In genomic region chr8:109778993-109779421, GRCm38 (mm10) we compare ENCODE assay signal across 8 mouse cellular contexts. TPM values are rescaled to one million over a fixed set of nuclear protein-coding genes. Genes with fewer than 3 reads are reported as not detected.
A peak's percentile ranks its signal among the peaks of the same experiment; 100 is the strongest.
DNase-seq lines count a peak whose midpoint lies in the region; ATAC-seq and TF ChIP-seq lines count a peak whose summit lies in the region.

No protein-coding gene starts in this region.

- peak in 1 of 2 experiments; percentile 16 for DNase-seq in left cerebral cortex, adult 2 months (ENCODE audit: extremely low spot score in 1 of 2, low spot score in 2 of 2)
- DNase-seq in left cerebral cortex, postnatal 10 days (ENCODE audit: extremely low spot score in 1 of 2, low spot score in 2 of 2) = no peak
- peak; percentile 45 for DNase-seq in embryonic facial prominence, embryonic 14.5 days (ENCODE audit: low spot score)
- DNase-seq in hindbrain, embryonic 14.5 days (ENCODE audit: low spot score) = peak; percentile 29
- peak; percentile 52 for DNase-seq in liver, embryonic 13.5 days
- no peak for DNase-seq in yolk sac, embryonic 10.5 days (ENCODE audit: low spot score)

- peak overlapping the region; percentile 97 for H3K9ac ChIP-seq in embryonic facial prominence, embryonic 14.5 days (ENCODE audit: low read depth, low read length)
- peak overlapping the region; percentile 98 for H3K9ac ChIP-seq in hindbrain, embryonic 14.5 days
- H3K9ac ChIP-seq in liver, embryonic 13.5 days = peak overlapping the region; percentile 97
- H3K9ac ChIP-seq in neural tube, embryonic 15.5 days (replicated peaks) = peak overlapping the region; percentile 98

- ATAC-seq in activated CD4-positive, CD25-positive, alpha-beta regulatory T cell, adult 4 months = peak; percentile 17
- peak; percentile 38 for ATAC-seq in embryonic facial prominence, embryonic 14.5 days (ENCODE audit: low read depth)
- peak; percentile 71 for ATAC-seq in hindbrain, embryonic 14.5 days (ENCODE audit: low FRiP score)
- peak; percentile 57 for ATAC-seq in liver, embryonic 13.5 days (ENCODE audit: low read depth)
- ATAC-seq in neural tube, embryonic 15.5 days (ENCODE audit: low FRiP score) = peak; percentile 70

- H3K36me3 ChIP-seq in embryonic facial prominence, embryonic 14.5 days (ENCODE audit: control insufficient read depth, insufficient read depth, low read length) = no peaks in the 10 kb centered on the region
- no peaks in the 10 kb centered on the region for H3K36me3 ChIP-seq in hindbrain, embryonic 14.5 days (replicated peaks; ENCODE audit: control insufficient read depth, insufficient read depth)
- no peaks in the 10 kb centered on the region for H3K36me3 ChIP-seq in liver, embryonic 13.5 days
- H3K36me3 ChIP-seq in neural tube, embryonic 15.5 days = no peaks in the 10 kb centered on the region

- WGBS in embryonic facial prominence, embryonic 14.5 days = 0% methylated on average over 16 of the region's 32 CpGs
- 0% methylated on average over 31 of the region's 32 CpGs for WGBS in hindbrain, embryonic 14.5 days
- WGBS in liver, embryonic 13.5 days (ENCODE audit: insufficient replicate concordance) = under 1% methylated on average over 32 of the region's 32 CpGs
- WGBS in neural tube, embryonic 15.5 days = under 1% methylated on average over 31 of the region's 32 CpGs

- peak overlapping the region; percentile 97 for H3K4me3 ChIP-seq in left cerebral cortex, adult 2 months
- peak overlapping the region; percentile 98 for H3K4me3 ChIP-seq in embryonic facial prominence, embryonic 14.5 days (ENCODE audit: low read depth, low read length)
- peak overlapping the region; percentile 95 for H3K4me3 ChIP-seq in hindbrain, embryonic 14.5 days (replicated peaks; ENCODE audit: low read length)
- H3K4me3 ChIP-seq in liver, embryonic 13.5 days (replicated peaks) = peak overlapping the region; percentile 98
- H3K4me3 ChIP-seq in neural tube, embryonic 15.5 days (replicated peaks) = peak overlapping the region; percentile 99

- H3K9me3 ChIP-seq in embryonic facial prominence, embryonic 14.5 days (ENCODE audit: control insufficient read depth, low read length) = no peaks in the 10 kb centered on the region
- no peaks in the 10 kb centered on the region for H3K9me3 ChIP-seq in hindbrain, embryonic 14.5 days (ENCODE audit: control insufficient read depth, low read length)
- no peaks in the 10 kb centered on the region for H3K9me3 ChIP-seq in liver, embryonic 13.5 days (replicated peaks)
- H3K9me3 ChIP-seq in neural tube, embryonic 15.5 days (replicated peaks) = no peaks in the 10 kb centered on the region

- H3K4me1 ChIP-seq in embryonic facial prominence, embryonic 14.5 days (ENCODE audit: control insufficient read depth, insufficient read depth, low read length) = peaks cover 10% of the 10 kb centered on the region
- H3K4me1 ChIP-seq in hindbrain, embryonic 14.5 days (replicated peaks; ENCODE audit: control insufficient read depth, insufficient read depth, low read length) = peaks cover 14% of the 10 kb centered on the region
- H3K4me1 ChIP-seq in liver, embryonic 13.5 days (replicated peaks) = peaks cover 45% of the 10 kb centered on the region
- H3K4me1 ChIP-seq in neural tube, embryonic 15.5 days = peaks cover 24% of the 10 kb centered on the region

- no peak for TF ChIP-seq CTCF in left cerebral cortex, adult 2 months (IDR thresholded peaks at IDR 0.05)

- H3K27ac ChIP-seq in left cerebral cortex, adult 2 months = peak overlapping the region; percentile 99
- H3K27ac ChIP-seq in embryonic facial prominence, embryonic 14.5 days (replicated peaks; ENCODE audit: low read depth, low read length) = peak overlapping the region; percentile 98
- peak overlapping the region; percentile 99 for H3K27ac ChIP-seq in hindbrain, embryonic 14.5 days
- H3K27ac ChIP-seq in liver, embryonic 13.5 days = peak overlapping the region; percentile 97
- H3K27ac ChIP-seq in neural tube, embryonic 15.5 days (replicated peaks) = peak overlapping the region; percentile 99

- H3K4me2 ChIP-seq in embryonic facial prominence, embryonic 14.5 days (ENCODE audit: low read depth, low read length) = peak overlapping the region; percentile 89
- H3K4me2 ChIP-seq in hindbrain, embryonic 14.5 days (replicated peaks) = peak overlapping the region; percentile 98
- H3K4me2 ChIP-seq in liver, embryonic 13.5 days = peak overlapping the region; percentile 81
- peak overlapping the region; percentile 94 for H3K4me2 ChIP-seq in neural tube, embryonic 15.5 days

- intact Hi-C loops in left cerebral cortex, adult 2 months (cut with DNase I) = loop anchor here (1.0 to 2.0 kb wide), 4 partner anchors 72 to 214 kb away; partner anchors contain the start of genes Dhodh, Dhx38, Ist1 and Txnl4b
- intact Hi-C loops in left cerebral cortex, postnatal 10 days (cut with DNase I) = no loop called here

- H3K27me3 ChIP-seq in embryonic facial prominence, embryonic 14.5 days (replicated peaks; ENCODE audit: control insufficient read depth, insufficient read depth, low read length) = no peaks in the 10 kb centered on the region
- H3K27me3 ChIP-seq in hindbrain, embryonic 14.5 days (ENCODE audit: control insufficient read depth, insufficient read depth, low read length) = 0 out of 2 replicates have a peak, but pooled peaks cover 9% of the 10 kb centered on the region
- peaks cover 15% of the 10 kb centered on the region; the same call in 1 of the 2 replicates for H3K27me3 ChIP-seq in liver, embryonic 13.5 days
- H3K27me3 ChIP-seq in neural tube, embryonic 15.5 days (replicated peaks) = peaks cover 19% of the 10 kb centered on the region

RNA-seq across cellular contexts. Expression of gene Ap1g1, which starts 0.7 kb away (rescaled TPM):
- total RNA-seq in left cerebral cortex, adult 2 months (2021) = 10 to 100 TPM; 80.8 to 85.0 TPM
- total RNA-seq in left cerebral cortex, postnatal 10 days (2021) = 10 to 100 TPM; 92.9 to 95.8 TPM
- polyA plus RNA-seq in activated CD4-positive, CD25-positive, alpha-beta regulatory T cell, adult 4 months (2017; shearing (Covaris generic)) = 10 to 100 TPM; 28.9 to 29.2 TPM
- 34.0 and 38.4 TPM in 2 replicates for polyA plus RNA-seq in embryonic facial prominence, embryonic 14.5 days (2014; fragmentation: Nextera tagmentation; extraction: Ambion mirVana)
- 39.1 and 46.5 TPM in 2 replicates for polyA plus RNA-seq in hindbrain, embryonic 14.5 days (2014; fragmentation: Nextera tagmentation; extraction: Ambion mirVana)
- 13.4 and 18.5 TPM in 2 replicates for polyA plus RNA-seq in liver, embryonic 13.5 days (2015; fragmentation: Nextera tagmentation; extraction: Ambion mirVana)
- 44.7 and 45.8 TPM in 2 replicates for polyA plus RNA-seq in neural tube, embryonic 15.5 days (2015; fragmentation: Nextera tagmentation; extraction: Ambion mirVana)

RNA-seq across cellular contexts. Expression of gene Atxn1l, which starts 41.5 kb away (rescaled TPM):
- 10 to 100 TPM; 34.8 to 39.1 TPM for total RNA-seq in left cerebral cortex, adult 2 months (2021)
- 10 to 100 TPM; 35.0 to 40.3 TPM for total RNA-seq in left cerebral cortex, postnatal 10 days (2021)
- 1 to 10 TPM; 2.2 to 2.8 TPM for polyA plus RNA-seq in activated CD4-positive, CD25-positive, alpha-beta regulatory T cell, adult 4 months (2017; shearing (Covaris generic))
- 7.9 and 9.2 TPM in 2 replicates for polyA plus RNA-seq in embryonic facial prominence, embryonic 14.5 days (2014; fragmentation: Nextera tagmentation; extraction: Ambion mirVana)
- 4.6 TPM in 2 replicates for polyA plus RNA-seq in hindbrain, embryonic 14.5 days (2014; fragmentation: Nextera tagmentation; extraction: Ambion mirVana)
- 2.9 and 3.0 TPM in 2 replicates for polyA plus RNA-seq in liver, embryonic 13.5 days (2015; fragmentation: Nextera tagmentation; extraction: Ambion mirVana)
- 3.3 and 3.7 TPM in 2 replicates for polyA plus RNA-seq in neural tube, embryonic 15.5 days (2015; fragmentation: Nextera tagmentation; extraction: Ambion mirVana)

Comparison
In these comparisons a context has a peak if more than half of its experiments do, and no peak if none do; other contexts are left out.
1. DNase-seq: peak in embryonic facial prominence, embryonic 14.5 days (single experiment), hindbrain, embryonic 14.5 days (single experiment) and liver, embryonic 13.5 days (single experiment); none in left cerebral cortex, postnatal 10 days (0 of 2) and yolk sac, embryonic 10.5 days (single experiment).
2. ATAC-seq: peak in every context shown above with its lines; median percentile 71 in hindbrain, embryonic 14.5 days; 70 in neural tube, embryonic 15.5 days; 57 in liver, embryonic 13.5 days; 38 in embryonic facial prominence, embryonic 14.5 days; 17 in activated CD4-positive, CD25-positive, alpha-beta regulatory T cell, adult 4 months.
3. Peak in every context shown above with its lines, with median percentiles within 50 percentile points of each other: H3K27ac ChIP-seq, H3K4me3 ChIP-seq, H3K4me2 ChIP-seq and H3K9ac ChIP-seq.